Mouse (Mus musculus) cerebellum, adult 2 months (tissue): Measurements from ENCODE around the gene Pcdh7. TPM values are rescaled to one million over a fixed set of nuclear protein-coding genes. Genes with fewer than 3 reads are reported as not detected.

ENCODE experiments used
- DNase-seq, 2 experiments: peaks; one replicate each; pipeline ENCODE4 v3.0.0; 2021
- H3K27ac ChIP-seq: fragments of 200-500 bp; 2 replicates; pipeline ENCODE4 v1.5.1; 2012; ENCODE audit warnings: low read length, control low read depth, inconsistent platforms; ENCODE audit not compliant: insufficient read depth
- H3K27me3 ChIP-seq: fragments of 200-500 bp; 2 replicates; pipeline ENCODE4 v1.6.1; 2012; ENCODE audit warnings: inconsistent platforms, mild to moderate bottlenecking, low read length, moderate library complexity; ENCODE audit not compliant: control insufficient read depth, insufficient read depth
- H3K4me1 ChIP-seq: fragments of 200-500 bp; 2 replicates; pipeline ENCODE4 v1.6.1; 2011; ENCODE audit warnings: low read length; ENCODE audit not compliant: control insufficient read depth, insufficient read depth
- H3K4me3 ChIP-seq: fragments of 200-500 bp; replicated peaks from 2 replicates; pipeline ENCODE3; 2011; ENCODE audit warnings: mild to moderate bottlenecking, low read depth, low read length, control low read depth; ENCODE audit not compliant: insufficient read depth
- CTCF ChIP-seq: fragments of 200-500 bp; IDR thresholded peaks from 2 replicates; pipeline ENCODE4 v1.5.1; 2011; ENCODE audit warnings: low read depth, mild to moderate bottlenecking, control low read depth, low read length, moderate library complexity, borderline replicate concordance; ENCODE audit not compliant: insufficient read depth
- POLR2A ChIP-seq: fragments of 200-500 bp; IDR thresholded peaks from 2 replicates; pipeline ENCODE4 v1.6.1; 2011; ENCODE audit warnings: low read length, control low read depth, borderline replicate concordance; ENCODE audit not compliant: insufficient read depth
- WGBS: fragments of 180-500 bp; shearing (Covaris S2); methylation state at CpG from one replicate; pipeline ENCODE4 v1.1.7; 2018; 5-methylcytosine and 5-hydroxymethylcytosine counted together
- polyA plus RNA-seq: library from polyadenylated mRNA; depleted of rRNA; stranded (reverse); fragments of >200 nt; gene quantifications from 2 replicates; pipeline ENCODE4 v1.2.3, GENCODE M21; 2012

Pcdh7 gene
- polyA plus RNA-seq, 1 experiment: 21.6 TPM

- 54% methylated on average over 4 of the region's 4 CpGs for WGBS
- no peak for DNase-seq
- Histone ChIP-seq H3K4me1 (no peaks in the 10 kb centered on the region), H3K27ac (no peak overlapping the region), H3K4me3 (no peak overlapping the region), H3K27me3 (no peaks in the 10 kb centered on the region)
- TF ChIP-seq POLR2A (no peak), CTCF (no peak)
Measured at GRCm38 (mm10) chr5:57757436-57757898, 39.7 kb downstream of the Pcdh7 start.

GRCm38 (mm10) chr5:57758968-57759367 is 41.2 kb downstream of the Pcdh7 start:
- Histone ChIP-seq H3K27me3 (no peaks in the 10 kb centered on the region), H3K4me3 (no peak overlapping the region), H3K4me1 (no peaks in the 10 kb centered on the region), H3K27ac (no peak overlapping the region)
- TF ChIP-seq CTCF: no peak
- TF ChIP-seq POLR2A: no peak
- DNase-seq: no peak

- TF ChIP-seq CTCF (no peak), POLR2A (no peak)
- no peak for DNase-seq
- H3K27ac ChIP-seq: no peak overlapping the region
- no peak overlapping the region for H3K4me3 ChIP-seq
- H3K4me1 ChIP-seq: no peaks in the 10 kb centered on the region
- H3K27me3 ChIP-seq: no peaks in the 10 kb centered on the region
- 60% methylated on average over 6 of the region's 6 CpGs for WGBS
Measured at GRCm38 (mm10) chr5:57760069-57761063, 42.6 kb downstream of the Pcdh7 start.

GRCm38 (mm10) chr5:57765356-57765755 is 47.6 kb downstream of the Pcdh7 start:
- DNase-seq: no peak
- 54% methylated on average over 3 of the region's 3 CpGs for WGBS
- TF ChIP-seq CTCF: no peak
- no peak for TF ChIP-seq POLR2A

GRCm38 (mm10) chr5:57767346-57767745 is 49.6 kb downstream of the Pcdh7 start:
- no peaks in the 10 kb centered on the region for H3K4me1 ChIP-seq
- 79% methylated on average over 3 of the region's 3 CpGs for WGBS
- no peak for DNase-seq
- H3K27ac ChIP-seq: no peak overlapping the region
- no peak for TF ChIP-seq CTCF
- no peak for TF ChIP-seq POLR2A
- no peaks in the 10 kb centered on the region for H3K27me3 ChIP-seq
- H3K4me3 ChIP-seq: no peak overlapping the region

More at GRCm38 (mm10) chr5:57765356-57765755, 47.6 kb downstream of the Pcdh7 start:
- no peak overlapping the region for H3K4me3 ChIP-seq
- H3K27ac ChIP-seq: no peak overlapping the region
- no peaks in the 10 kb centered on the region for H3K27me3 ChIP-seq
- H3K4me1 ChIP-seq: no peaks in the 10 kb centered on the region

- DNase-seq: no peak
- Histone ChIP-seq H3K4me3 (no peak overlapping the region), H3K27me3 (no peaks in the 10 kb centered on the region), H3K27ac (no peak overlapping the region), H3K4me1 (no peaks in the 10 kb centered on the region)
- TF ChIP-seq CTCF (no peak), POLR2A (no peak)
- WGBS: 92% methylated on average over 10 of the region's 10 CpGs
Measured at GRCm38 (mm10) chr5:57768469-57769022, 50.8 kb downstream of the Pcdh7 start.

- Histone ChIP-seq H3K4me1 (no peaks in the 10 kb centered on the region), H3K27ac (no peak overlapping the region), H3K4me3 (no peak overlapping the region), H3K27me3 (no peaks in the 10 kb centered on the region)
- no peak for TF ChIP-seq POLR2A
- no peak for DNase-seq
- WGBS: 96% methylated on average over 7 of the region's 7 CpGs
Measured at GRCm38 (mm10) chr5:57769644-57770043, 51.9 kb downstream of the Pcdh7 start.

- no peak for DNase-seq
- TF ChIP-seq POLR2A: no peak
- H3K4me3 ChIP-seq: no peak overlapping the region
- no peaks in the 10 kb centered on the region for H3K4me1 ChIP-seq
- H3K27me3 ChIP-seq: no peaks in the 10 kb centered on the region
- 53% methylated on average over 3 of the region's 3 CpGs for WGBS
- no peak overlapping the region for H3K27ac ChIP-seq
Measured at GRCm38 (mm10) chr5:57770364-57770763, 52.6 kb downstream of the Pcdh7 start.
